Mouse (Mus musculus) bone marrow macrophage, adult 2 months (primary cell): ENCODE data around the gene Nhlrc2.

Source experiments
- CTCF ChIP-seq: IDR thresholded peaks from 2 replicates; pipeline ENCODE4 v1.5.1; 2012; ENCODE audit warnings: low read depth, mild to moderate bottlenecking, low read length, moderate library complexity
- POLR2A ChIP-seq: IDR thresholded peaks from 2 replicates; pipeline ENCODE4 v1.6.1; 2012; ENCODE audit warnings: mild to moderate bottlenecking, low read depth, low read length, borderline replicate concordance

DNA sequence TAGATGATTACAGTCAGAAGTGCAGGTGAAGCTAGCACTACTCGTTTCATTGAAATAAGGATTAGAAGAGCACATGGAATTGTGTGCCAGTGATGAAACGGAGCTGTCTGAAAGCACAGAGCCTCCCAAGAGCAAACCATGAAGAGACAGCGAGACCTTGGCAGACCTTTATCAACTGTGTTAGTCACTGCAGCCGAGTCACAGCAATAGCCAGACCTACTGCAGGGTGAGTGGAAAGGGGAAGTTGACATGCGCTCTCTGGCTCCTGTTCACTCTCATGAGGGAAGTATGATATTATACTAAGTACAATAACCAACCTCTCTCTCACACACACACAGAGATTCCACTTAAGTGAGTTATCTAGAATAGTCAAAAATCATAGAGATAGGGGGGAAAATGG lies 7.9 kb downstream of the Nhlrc2 start:
- TF ChIP-seq POLR2A (no peak), CTCF (no peak)
